Mouse (Mus musculus) bone marrow, adult 2 months (tissue): ENCODE data around the gene Synrg. TPM values are rescaled to one million over a fixed set of nuclear protein-coding genes. Genes with fewer than 3 reads are reported as not detected.
A peak's percentile ranks its signal among the peaks of the same experiment; 100 is the strongest.

Experiments used
- H3K27ac ChIP-seq: fragments of 200-500 bp; 2 replicates; pipeline ENCODE4 v1.5.1; 2012; ENCODE audit warnings: low read depth, mild to moderate bottlenecking, control low read depth, inconsistent platforms, low read length; ENCODE audit not compliant: control insufficient read depth, poor library complexity, insufficient read depth
- H3K4me1 ChIP-seq: fragments of 200-500 bp; 2 replicates; pipeline ENCODE4 v1.6.1; 2011; ENCODE audit warnings: low read length; ENCODE audit not compliant: control insufficient read depth, insufficient read depth
- H3K4me3 ChIP-seq: fragments of 200-500 bp; replicated peaks from 2 replicates; pipeline ENCODE3; 2011; ENCODE audit warnings: mild to moderate bottlenecking, low read depth, low read length, control low read depth; ENCODE audit not compliant: control insufficient read depth
- CTCF ChIP-seq: fragments of 200-500 bp; IDR thresholded peaks from 2 replicates; pipeline ENCODE4 v1.5.1; 2011; ENCODE audit warnings: low read length, control low read depth; ENCODE audit not compliant: control insufficient read depth, insufficient read depth
- POLR2A ChIP-seq: fragments of 200-500 bp; IDR thresholded peaks from 2 replicates; pipeline ENCODE4 v1.6.1; 2011; ENCODE audit warnings: low read depth, mild to moderate bottlenecking, control low read depth, low read length, borderline replicate concordance; ENCODE audit not compliant: control insufficient read depth
- WGBS: fragments of 180-500 bp; shearing (Covaris S2); methylation state at CpG from one replicate; pipeline ENCODE4 v1.1.7; 2018; 5-methylcytosine and 5-hydroxymethylcytosine counted together
- polyA plus RNA-seq: library from polyadenylated mRNA; stranded (reverse); fragments of >200 nt; gene quantifications from 2 replicates; pipeline ENCODE4 v1.2.4, GENCODE M21; 2011; ENCODE audit warnings: low replicate concordance; ENCODE audit not compliant: missing spikeins, insufficient read depth, insufficient read length

Gene Synrg
- polyA plus RNA-seq, 1 experiment = 14.2 TPM

GRCm38 (mm10) chr11:83941950-83942840, 22.0 kb upstream of the Synrg start, which contains the start of gene Ddx52:
Gene Ddx52, plus strand, starts transcription at chr11:83942062.
- peak within 1 kb of the TSS; percentile 68 for H3K27ac ChIP-seq
- TF ChIP-seq CTCF = no peak
- peak; percentile 64; the same call in 1 of the 2 replicates for TF ChIP-seq POLR2A
- no peaks in the 10 kb centered on the region for H3K4me1 ChIP-seq
- H3K4me3 ChIP-seq = peak within 1 kb of the TSS; percentile 82
- 2% methylated on average over 49 of the region's 49 CpGs for WGBS

DNA sequence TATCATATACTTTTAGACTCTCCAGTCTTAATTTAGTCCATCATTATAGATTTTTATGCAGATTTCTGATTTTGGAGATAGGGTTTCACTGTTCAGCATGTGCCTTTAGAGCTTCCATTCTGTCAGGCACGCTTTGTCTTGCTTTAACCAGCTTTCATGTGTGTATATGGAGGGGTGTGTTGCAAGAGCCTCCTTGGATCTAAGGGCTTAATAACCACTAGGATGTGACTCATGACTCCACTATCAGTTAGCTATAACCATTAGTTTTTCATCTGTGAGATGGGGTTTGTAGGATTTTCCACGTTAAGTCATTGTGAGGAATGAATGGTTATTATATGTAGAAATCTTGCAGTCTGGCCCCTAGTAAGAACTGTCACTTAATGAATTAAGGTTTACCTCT, 7.4 kb upstream of the Synrg start:
- WGBS = 88% methylated on average over 2 of the region's 2 CpGs

GRCm38 (mm10) chr11:83961983-83962382, 2.2 kb upstream of the Synrg start:
- Histone ChIP-seq H3K27ac (no peak overlapping the region), H3K4me1 (peaks cover 1% of the 10 kb centered on the region; the same call in 1 of the 2 replicates), H3K4me3 (no peak overlapping the region)
- 84% methylated on average over 3 of the region's 3 CpGs for WGBS
- no peak for TF ChIP-seq POLR2A

More for the DNA sequence above, 7.4 kb upstream of the Synrg start:
- no peak for TF ChIP-seq CTCF
- TF ChIP-seq POLR2A = no peak
- Histone ChIP-seq H3K4me1 (peaks cover 1% of the 10 kb centered on the region; the same call in 1 of the 2 replicates), H3K4me3 (no peak overlapping the region), H3K27ac (no peak overlapping the region)

GRCm38 (mm10) chr11:83967436-83968204, 3.4 kb downstream of the Synrg start:
- Histone ChIP-seq H3K27ac (no peak overlapping the region), H3K4me3 (no peak overlapping the region), H3K4me1 (peaks cover 2% of the 10 kb centered on the region)
- TF ChIP-seq POLR2A (no peak), CTCF (no peak)
- WGBS = 55% methylated on average over 8 of the region's 8 CpGs

DNA sequence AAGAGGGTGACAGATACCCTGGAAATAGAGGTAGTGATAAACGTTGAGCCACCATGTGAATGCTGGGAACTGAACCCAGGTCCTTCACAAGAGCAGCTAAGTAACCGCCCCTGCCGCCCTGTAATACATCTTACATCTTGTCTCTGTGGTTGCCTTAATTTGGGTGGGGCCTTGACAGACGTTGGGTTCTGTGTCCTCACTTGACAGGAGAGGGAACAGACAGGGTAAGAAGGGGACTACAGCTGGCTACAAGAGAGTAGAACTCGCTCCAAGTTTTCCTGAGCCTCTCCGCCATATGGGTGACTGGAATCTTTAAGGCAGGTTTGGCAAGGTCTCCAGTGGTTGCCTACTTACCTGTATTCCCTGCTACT, 4.0 kb downstream of the Synrg start:
- 61% methylated on average over 6 of the region's 6 CpGs for WGBS
- Histone ChIP-seq H3K27ac (no peak overlapping the region), H3K4me1 (peaks cover 2% of the 10 kb centered on the region), H3K4me3 (no peak overlapping the region)
- no peak for TF ChIP-seq POLR2A
- no peak for TF ChIP-seq CTCF

DNA sequence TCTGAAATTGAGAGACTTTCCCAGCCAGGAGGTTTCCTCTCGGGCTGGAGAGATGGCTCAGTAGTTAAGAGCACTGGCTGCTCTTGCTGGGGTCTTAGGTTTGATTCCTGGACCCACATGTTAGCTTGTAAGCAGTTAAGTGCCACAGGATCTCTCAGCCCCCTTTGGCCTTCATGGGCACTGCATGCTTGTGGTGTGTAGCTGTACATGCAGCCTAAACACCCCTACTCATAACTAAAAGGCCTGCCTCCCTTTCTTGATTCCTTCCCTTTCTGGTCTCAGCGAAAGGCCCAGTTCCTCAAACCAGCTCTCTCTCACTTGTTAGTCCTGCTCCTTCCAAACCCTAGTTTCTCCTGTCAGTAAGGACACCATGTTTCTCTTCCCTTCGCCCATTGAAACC, 4.8 kb downstream of the Synrg start:
- Histone ChIP-seq H3K4me3 (no peak overlapping the region), H3K27ac (no peak overlapping the region), H3K4me1 (peaks cover 2% of the 10 kb centered on the region)
- no peak for TF ChIP-seq CTCF
- TF ChIP-seq POLR2A = no peak
- 66% methylated on average over 3 of the region's 3 CpGs for WGBS

DNA sequence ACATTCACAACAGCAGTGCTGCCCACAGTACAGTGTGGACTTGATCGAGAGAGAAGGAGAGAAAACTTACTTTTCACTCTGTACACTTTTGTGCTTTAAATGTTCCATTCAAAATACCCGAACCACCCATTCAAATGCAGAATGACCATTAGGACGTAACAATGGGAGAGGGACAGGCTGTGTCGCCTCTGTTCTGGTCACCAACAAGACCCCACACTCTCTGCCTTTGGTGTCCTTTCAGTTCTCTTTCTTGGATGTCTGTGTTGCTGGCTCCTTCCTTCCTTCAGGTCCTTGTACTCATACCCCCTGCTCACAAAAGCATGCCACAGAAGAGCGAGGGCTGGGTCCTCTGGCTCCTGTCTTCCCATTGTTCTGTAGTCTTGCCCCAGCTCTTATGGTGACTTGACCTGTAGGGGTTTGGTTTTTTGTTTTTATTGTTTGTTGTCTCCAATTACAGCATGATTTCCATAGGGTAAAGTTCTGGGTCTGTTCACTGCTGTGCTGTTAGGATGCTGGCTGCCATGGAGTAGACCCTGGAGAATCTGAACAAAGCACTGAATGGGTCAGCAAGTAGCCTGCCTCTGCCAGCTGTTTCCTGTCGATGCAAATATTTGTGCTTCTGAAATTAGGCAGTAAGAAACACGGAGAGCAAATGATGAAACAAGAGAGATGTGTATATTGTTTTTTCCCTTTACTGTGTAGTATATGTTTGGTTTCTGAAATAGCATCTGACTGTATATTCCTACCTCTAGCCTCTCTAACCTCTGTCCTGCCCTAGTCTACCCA, 10.5 kb downstream of the Synrg start:
- Histone ChIP-seq H3K4me1 (no peaks in the 10 kb centered on the region), H3K27ac (no peak overlapping the region), H3K4me3 (no peak overlapping the region)
- WGBS = 78% methylated on average over 7 of the region's 7 CpGs
- TF ChIP-seq POLR2A (no peak), CTCF (no peak)

- 63% methylated on average over 1 of the region's 1 CpGs for WGBS
- TF ChIP-seq POLR2A (no peak), CTCF (no peak)
- Histone ChIP-seq H3K4me3 (no peak overlapping the region), H3K27ac (no peak overlapping the region), H3K4me1 (no peaks in the 10 kb centered on the region)
These were observed 11.3 kb downstream of the Synrg start for GRCm38 (mm10) chr11:83975488-83975887.
